Mouse (Mus musculus): ENCODE data around the gene Ccdc151.

The Ccdc151 gene

DNA sequence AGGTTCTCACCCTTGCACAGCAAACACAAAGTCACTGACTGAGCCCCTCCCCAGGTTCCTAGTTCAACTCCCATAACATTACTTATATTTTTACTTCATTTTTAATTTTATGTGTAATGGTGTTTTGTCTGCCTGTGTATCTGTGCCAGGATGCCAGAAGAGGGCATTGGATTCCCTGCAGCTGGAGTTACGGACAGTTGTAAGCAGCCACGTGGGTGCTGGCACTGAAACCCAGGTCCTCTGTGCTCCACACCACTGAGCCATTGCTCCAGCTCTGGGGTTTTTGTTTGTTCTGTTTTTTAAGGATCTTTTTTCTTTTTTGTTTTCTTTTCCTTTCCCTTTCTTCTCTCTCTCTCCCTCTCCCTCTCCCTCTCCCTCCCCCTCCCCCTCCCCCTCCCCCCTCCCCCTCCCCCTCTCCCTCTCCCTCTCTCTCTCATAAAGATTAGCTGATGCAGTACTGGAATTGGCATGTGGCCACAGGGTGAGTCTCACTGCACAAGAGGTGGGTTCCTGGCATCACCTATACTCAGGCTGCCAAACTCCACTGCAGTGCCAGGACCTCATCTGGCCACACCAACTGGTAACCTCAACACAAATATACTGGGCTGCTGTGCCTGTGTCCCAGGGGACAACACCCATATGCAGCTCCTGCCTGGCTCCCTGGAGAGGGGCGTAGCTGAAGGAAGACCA is 6.1 kb downstream of the Ccdc151 start:
- no peak for DNase-seq

DNA sequence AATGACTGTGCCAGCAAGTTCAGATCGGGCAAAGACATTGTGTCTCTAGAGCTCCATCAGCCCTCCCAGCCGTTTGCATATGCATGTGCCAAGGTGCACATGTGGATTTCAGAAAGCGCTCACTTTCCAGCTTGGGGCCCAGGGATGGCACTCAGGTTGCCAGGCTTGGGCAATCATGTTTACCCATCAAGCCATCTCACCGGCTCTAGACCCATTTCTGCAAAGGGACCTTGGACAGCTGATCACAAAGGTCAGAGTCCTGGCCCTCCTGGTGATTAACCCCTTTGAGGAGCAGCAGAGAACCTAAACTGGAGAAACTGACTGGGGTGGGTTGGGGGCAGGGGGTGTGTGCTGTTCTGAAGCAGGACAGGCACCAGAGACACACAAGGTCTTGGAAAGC is 10.2 kb downstream of the Ccdc151 start:
- DNase-seq = no peak

GRCm38 (mm10) chr9:21989230-21990110 is 13.0 kb downstream of the Ccdc151 start, which contains the start of gene Rgl3:
Rgl3 (minus strand) TSS chr9:21989446.
- no peak for DNase-seq

- no peak for DNase-seq
Measured at GRCm38 (mm10) chr9:21988421-21989101, 13.9 kb downstream of the Ccdc151 start.

DNA sequence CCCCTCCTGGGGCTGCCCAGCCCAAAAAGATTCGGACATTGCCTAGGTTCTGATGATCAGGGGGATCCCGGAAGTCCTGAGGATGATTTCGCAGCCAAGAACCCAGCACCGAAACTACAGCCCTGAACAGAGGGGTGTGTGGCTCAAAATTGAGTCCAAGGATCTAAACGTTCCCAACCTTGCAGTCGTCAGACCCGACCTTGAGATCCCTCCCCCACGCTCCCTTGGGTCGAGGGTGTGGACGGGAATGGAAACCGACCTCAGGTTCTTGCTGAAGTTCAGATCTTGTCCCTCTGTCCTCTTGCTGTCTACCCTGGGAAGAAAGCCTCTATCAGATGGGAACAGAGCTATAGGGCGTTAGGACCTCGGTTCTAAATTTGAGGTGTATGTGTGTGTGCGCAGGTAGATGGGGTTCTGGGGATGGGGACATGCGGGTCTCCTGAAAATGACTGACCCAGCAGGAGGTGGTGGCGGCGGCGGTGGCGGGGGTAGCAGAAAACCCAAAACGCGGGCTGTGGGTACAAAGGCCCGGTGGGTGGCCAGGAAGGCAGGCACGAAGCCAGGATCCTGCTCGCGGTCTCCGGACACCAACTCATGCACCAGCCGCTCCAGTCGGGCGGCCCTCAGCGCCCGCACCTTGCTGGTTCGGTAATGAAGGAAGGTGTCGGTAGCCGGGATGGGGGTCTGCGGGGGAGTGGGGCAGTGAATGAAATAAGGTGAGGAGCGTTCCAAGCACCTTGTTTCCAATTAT is 14.7 kb downstream of the Ccdc151 start:
- no peak for DNase-seq

DNA sequence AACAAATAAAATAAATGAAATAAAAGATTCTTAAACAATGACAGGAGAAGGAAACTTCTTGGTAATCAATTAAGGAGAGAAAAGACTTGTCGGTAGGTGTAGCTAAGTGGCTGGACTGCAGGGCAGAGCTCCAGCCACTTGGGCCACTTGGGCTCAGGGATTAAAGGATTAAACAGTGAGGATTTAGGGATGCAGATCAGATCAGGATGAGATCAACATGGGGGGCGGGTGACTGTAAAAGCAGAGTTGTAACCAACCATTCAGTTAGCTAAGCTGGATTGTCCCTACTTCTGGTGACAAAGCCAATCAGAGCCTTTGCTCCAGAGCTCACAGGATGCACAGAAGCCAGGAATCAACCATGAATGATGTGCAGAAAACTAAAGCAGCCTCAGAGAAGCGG is 18.5 kb downstream of the Ccdc151 start:
- DNase-seq = no peak

- DNase-seq = no peak
Measured at GRCm38 (mm10) chr9:21978398-21979128, 23.9 kb downstream of the Ccdc151 start.

- DNase-seq = no peak
Measured at GRCm38 (mm10) chr9:21977972-21978371, 24.5 kb downstream of the Ccdc151 start.

GRCm38 (mm10) chr9:21977331-21977730 is 25.1 kb downstream of the Ccdc151 start:
- DNase-seq = no peak

GRCm38 (mm10) chr9:21976626-21977175 is 25.7 kb downstream of the Ccdc151 start:
- DNase-seq = no peak

GRCm38 (mm10) chr9:21969304-21969703 is 33.1 kb downstream of the Ccdc151 start:
- DNase-seq = no peak

DNA sequence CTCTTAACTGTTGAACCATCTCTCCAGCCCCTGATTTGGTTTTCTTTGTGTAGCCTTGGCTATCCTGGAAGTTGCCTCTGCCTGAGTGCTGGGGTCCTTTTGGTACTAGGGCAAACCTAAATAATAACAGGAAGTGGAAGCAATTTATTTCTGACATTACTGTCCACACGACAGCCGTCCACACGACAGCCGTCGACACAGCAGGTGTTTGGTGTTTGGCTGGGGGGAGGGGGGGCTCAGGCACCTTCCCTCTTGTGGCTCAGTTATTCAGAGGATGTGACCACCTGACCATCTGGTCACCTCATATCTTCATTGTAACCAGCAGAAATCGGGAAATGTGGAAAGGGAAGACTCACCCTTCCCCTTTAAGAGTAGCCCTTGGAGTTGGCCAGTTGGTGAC is 33.6 kb downstream of the Ccdc151 start:
- no peak for DNase-seq

DNA sequence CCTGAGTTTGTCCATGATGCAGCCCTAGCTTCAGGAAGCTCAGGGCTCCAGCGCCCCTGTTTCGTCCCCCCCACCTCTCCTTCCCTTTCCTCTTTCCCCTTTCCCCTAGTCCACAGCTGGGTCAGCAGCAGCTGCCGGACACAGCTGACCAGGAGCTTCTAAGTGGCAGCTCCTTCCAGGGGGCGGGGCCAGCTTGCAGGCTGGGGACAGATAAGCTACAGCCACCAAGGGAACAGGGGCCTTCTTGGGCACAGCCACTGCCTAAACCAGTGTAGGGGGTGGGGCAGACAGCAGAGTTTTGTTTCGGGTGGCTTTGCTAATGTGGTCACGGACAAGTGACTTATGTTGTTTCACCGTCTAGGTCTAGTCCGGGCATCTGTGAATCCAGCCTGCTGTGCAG is 39.0 kb downstream of the Ccdc151 start, which contains the start of gene Epor:
Epor (minus strand) TSS at position 90 of the 400 bp plus-strand sequence.
- DNase-seq = no peak

- peak; percentile 60 for DNase-seq
Measured at GRCm38 (mm10) chr9:21962416-21963059, 39.9 kb downstream of the Ccdc151 start.

GRCm38 (mm10) chr9:21962010-21962409 is 40.4 kb downstream of the Ccdc151 start:
- DNase-seq = no peak

DNA sequence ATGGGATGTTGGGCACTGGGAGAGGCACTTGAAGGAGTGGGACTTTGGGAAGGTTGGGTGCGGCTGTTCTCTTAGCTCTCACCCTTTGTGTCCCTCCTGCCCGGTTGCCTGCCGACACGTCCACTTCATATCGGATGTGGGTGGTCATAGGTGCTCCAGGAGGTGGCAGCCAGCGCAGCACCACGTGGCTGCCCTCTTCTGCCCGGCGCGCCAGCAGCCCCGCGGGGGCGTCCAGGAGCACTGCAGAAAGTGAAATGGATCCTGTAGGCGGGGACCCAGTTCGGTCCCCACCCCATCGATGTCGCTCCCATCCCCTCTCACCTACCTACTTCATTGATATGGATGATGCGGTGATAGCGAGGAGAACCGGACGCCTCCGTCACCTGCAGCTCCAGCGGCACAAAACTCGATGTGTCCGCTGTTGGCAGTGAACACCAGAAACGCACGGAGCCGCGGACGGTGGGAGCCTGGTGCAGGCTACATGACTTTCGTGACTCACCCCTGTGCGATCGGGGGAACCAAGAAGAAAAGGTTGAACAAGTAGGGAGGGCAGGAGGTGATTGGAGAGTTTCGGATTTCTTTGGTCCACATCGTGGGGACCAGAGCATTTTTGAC is 41.0 kb downstream of the Ccdc151 start:
- no peak for DNase-seq

GRCm38 (mm10) chr9:21960558-21961208 is 41.8 kb downstream of the Ccdc151 start:
- no peak for DNase-seq

- DNase-seq = no peak
Measured at GRCm38 (mm10) chr9:21960135-21960534, 42.3 kb downstream of the Ccdc151 start.

GRCm38 (mm10) chr9:21959244-21959643 is 43.2 kb downstream of the Ccdc151 start:
- no peak for DNase-seq

DNA sequence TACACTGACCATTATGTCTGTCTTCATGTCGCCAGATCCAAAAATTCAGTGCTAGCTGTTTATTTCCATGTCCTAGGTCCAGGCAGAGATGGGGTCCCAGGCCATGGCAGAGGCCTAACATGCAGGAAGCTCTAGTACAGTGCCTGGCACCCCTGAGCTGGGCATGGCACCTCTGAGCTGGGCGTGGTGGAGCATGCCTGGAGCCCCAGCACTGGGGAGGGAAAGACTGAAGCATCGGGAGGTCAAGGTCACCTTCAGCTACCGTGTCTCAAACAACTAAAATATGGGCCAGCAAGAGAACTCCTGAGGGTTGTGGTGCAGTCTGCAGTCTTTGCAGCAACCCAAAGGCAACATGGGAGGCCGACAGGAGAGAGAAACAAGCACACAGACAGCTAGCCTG is 44.1 kb downstream of the Ccdc151 start:
- DNase-seq = no peak

Measured in right cerebral cortex, postnatal 4 days (tissue).